Mouse (Mus musculus) adrenal gland, postnatal 25 days (tissue): ENCODE results near the gene Gm1043. TPM values are rescaled to one million over a fixed set of nuclear protein-coding genes. Genes with fewer than 3 reads are reported as not detected.

Experiments used
- DNase-seq: peaks from one replicate; pipeline ENCODE4 v3.0.0; 2021; ENCODE audit warnings: mixed read lengths
- long read RNA-seq: library from polyadenylated mRNA; stranded (forward); transcript quantifications from one replicate; pipeline ENCODE4 v2.0.0, GENCODE M21; 2021
- total RNA-seq: library from RNA; stranded (reverse); gene quantifications from 2 replicates; pipeline ENCODE4 v1.2.3, GENCODE M21; 2021

Gene Gm1043
- total RNA-seq = 0.24 TPM in 1 of 2 replicates, not detected in the other
- long read RNA-seq = 0 reads

GRCm38 (mm10) chr5:37085241-37085640, at the start of gene Gm1043:
Gene Gm1043, plus strand, starts transcription at chr5:37085370.
- DNase-seq = no peak

- no peak for DNase-seq
These were observed 49.3 kb upstream of the Gm1043 start for GRCm38 (mm10) chr5:37035896-37036295.

DNA sequence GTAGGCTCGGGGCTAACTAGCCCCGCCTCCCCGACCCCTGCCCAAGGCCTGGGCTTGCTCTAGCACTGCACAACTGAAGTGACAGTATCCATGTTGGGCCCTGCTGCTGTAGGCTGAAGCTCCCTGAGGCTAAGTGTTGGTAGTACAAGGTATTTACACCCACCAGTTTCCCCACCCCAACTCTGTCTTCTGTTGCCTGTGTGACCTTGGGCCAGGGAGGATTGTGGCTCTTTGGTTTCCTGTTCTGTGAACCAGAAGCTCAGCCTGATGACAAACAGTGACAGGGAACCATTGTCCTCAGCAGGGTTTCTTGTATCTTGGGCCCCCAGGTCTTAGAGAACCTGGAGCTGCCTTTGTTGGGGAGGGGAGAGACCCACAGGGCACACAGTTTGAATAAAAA, 48.3 kb upstream of the Gm1043 start:
- DNase-seq = no peak

GRCm38 (mm10) chr5:37039908-37040307, 45.3 kb upstream of the Gm1043 start:
- no peak for DNase-seq

DNA sequence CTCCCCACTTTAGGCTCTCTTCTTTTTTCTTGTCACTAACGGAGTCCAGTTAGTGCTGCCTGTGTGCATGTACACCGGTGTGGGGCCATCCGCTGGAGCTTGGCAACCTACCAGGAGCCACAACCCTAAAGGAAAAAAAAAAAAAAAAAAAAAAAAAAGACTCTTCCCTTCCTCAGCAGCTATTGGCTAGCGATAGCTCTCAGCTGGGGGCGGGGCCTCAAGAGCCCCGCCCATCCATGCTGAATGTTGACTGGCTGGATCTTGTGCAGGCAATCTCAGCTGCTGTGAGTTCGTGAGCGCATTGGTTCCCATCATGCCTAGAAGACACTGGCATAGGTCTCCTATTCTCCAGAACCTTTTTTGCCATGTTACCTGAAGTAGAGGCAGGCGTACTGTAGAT, 44.5 kb upstream of the Gm1043 start:
- DNase-seq = no peak

DNA sequence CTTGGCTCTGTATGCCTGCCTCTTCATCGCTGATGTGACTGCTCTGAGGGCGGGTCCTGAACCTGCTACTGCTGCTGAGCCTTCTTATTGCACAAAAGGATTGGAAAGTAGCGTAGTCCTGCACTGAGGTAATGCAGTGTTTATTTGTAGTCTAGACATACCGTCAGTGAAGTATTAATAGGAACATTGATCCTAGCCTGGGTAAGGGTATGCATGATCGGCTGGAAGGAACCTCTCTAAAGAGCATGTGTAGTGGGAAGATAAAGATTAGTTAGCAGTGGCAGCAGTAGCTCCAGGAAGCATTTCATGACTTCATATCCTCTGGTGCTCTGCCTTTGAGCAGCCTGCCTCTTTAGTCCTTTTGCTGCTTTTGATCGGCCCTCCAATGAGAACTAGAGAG, 43.5 kb upstream of the Gm1043 start:
- DNase-seq = no peak

DNA sequence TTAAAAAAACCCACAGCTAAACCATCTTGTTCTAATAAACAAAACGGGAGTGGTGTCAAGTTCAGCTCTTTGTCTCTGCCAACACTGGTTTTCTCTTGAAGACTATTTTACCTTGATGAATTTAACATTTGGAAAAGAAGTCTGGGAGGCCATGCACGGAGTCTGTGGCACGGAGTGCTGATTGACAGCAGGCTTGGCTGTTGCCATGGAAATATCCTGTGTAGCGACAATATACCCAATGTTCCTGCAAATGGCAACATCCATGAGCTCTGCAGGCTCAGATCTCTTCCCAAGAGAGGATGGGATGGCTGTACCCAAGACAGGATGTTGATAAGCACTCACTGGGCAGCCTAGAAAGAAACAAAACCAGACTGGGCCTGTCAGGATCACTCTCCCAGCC, 42.2 kb upstream of the Gm1043 start:
- no peak for DNase-seq

DNA sequence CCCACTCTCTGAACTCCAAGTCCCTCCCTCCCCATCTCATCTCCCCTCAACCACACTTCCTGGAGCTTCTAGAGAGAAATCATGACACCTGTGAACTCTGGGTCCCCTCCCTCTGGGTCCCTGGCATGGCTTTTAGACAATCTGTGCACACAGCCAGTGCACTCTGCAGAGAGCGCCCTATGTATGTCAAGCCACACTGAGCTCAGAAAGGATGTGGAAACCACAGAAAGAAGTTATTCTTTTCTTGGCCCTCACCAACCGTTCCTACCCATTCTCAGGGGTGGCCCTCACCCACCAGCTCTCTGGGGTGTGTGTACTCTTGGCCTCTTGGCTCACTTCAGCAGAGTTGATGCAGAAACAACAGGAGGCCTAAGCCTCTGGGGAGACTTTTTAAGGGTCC, 40.4 kb upstream of the Gm1043 start:
- no peak for DNase-seq

DNA sequence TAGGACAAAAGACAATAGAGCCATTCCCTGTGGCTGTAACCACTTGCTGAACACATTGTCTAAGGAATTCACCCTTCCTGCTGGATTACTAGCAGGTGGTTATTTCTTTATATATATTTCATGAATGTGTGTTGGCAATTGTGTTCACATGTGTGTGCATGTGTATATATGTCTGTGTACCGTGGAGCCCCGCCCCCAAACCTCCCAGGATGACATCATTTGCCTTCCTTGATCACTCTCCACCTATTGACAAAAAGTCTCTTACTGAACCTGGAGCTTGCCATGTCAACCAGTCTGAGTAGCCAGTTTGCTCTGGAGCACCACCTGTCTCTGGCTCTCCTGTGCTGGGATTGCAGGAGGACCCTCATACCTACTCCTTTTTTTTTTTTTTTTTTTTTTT, 39.6 kb upstream of the Gm1043 start:
- DNase-seq = no peak

- DNase-seq = no peak
These were observed 38.4 kb upstream of the Gm1043 start for GRCm38 (mm10) chr5:37046791-37047190.

DNA sequence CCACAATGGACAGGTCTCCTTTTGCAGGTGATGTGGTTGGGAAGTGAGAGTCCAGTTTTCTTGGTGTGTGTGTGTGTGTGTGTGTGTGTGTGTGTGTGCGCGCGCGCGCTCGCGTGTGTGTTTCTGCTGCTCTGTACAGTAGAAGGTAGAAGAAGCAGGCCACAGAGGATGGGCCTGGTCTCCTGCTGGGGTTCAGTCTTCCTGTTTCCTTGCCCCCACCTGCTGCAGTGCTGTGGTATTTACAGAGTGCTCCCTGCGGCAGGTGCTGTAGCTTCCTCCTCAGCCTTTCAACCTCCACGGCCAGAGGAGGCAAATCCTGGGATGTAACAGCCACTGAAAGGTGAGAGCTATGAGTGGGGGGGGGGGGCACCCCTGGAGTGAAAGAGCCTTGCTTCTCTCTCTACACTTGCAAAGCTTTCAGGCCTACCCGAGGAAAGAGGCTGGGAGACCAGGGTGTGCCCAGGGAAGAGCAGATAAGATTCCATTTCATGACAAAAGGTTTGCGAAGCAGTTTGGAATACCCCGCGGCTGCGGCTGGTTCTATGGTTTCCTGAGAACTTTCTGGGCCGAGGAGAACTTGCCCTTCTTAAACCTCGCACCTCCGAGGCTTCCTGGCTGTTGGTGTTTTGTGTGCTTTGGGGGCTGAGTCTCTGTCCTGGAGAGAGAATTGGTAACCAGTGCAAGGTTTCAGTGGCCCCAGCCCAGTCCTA, 37.8 kb upstream of the Gm1043 start:
- no peak for DNase-seq

DNA sequence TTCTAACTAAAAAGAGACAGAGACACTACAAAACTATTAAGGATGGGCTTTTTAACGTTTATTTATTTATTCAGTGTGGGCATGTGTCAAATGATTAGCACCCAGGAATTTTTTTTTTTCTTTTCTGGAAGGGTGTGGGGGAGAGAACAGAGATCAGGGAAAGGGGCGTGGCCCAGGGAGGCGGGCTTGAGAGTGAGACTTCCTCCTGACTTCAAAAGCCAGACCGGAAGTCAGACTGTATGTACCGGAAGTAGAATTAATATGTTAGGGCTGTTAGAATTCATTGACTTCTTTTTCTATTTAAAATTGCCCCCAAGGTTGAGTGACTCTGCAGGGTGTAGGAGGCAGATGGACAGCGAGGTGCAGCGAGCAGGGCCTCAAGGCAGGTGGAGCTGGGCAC, 37.2 kb upstream of the Gm1043 start:
- DNase-seq = no peak

GRCm38 (mm10) chr5:37049111-37049510, 36.1 kb upstream of the Gm1043 start:
- DNase-seq = no peak

DNA sequence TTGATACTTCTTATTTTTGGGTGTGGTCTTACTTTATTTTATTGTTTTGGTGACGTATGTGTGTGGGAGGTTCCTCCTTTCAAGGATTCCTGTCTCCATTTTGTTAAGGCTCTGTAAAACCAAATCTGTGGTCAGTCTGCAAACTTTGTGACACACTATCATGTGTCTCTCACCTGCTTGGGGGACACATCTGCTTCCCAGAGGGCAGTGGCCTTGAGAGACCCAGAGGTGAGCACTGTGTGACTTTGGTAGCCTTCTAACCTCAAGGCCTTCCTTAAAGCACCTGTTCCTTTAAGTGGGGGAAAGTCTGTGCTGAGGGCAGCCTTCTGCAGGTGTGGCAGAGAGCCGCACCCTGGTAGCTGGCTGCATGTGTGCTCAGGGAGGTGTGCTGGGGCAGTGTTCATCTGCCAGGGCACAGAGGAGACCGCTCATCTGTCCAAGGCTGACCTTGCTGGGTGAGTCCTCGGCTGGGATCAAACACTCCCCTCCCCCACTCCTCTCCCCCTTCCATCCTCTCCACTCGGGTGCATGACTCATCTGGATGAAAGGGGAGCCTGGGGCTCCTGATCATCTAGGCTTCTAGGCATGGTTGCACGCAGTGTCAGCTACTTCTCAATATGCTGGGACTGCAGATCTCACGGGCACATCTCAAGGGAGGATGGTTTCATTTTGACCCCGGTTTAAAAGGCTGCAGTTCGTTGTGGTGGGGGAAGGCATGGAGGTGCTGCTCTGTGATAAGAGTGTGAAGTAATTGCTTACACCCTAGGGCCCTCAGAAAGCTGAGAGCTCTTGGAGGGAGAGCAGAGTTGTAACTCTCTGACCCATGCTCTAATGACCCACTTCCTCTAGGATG, 34.4 kb upstream of the Gm1043 start:
- DNase-seq = peak; percentile 56

DNA sequence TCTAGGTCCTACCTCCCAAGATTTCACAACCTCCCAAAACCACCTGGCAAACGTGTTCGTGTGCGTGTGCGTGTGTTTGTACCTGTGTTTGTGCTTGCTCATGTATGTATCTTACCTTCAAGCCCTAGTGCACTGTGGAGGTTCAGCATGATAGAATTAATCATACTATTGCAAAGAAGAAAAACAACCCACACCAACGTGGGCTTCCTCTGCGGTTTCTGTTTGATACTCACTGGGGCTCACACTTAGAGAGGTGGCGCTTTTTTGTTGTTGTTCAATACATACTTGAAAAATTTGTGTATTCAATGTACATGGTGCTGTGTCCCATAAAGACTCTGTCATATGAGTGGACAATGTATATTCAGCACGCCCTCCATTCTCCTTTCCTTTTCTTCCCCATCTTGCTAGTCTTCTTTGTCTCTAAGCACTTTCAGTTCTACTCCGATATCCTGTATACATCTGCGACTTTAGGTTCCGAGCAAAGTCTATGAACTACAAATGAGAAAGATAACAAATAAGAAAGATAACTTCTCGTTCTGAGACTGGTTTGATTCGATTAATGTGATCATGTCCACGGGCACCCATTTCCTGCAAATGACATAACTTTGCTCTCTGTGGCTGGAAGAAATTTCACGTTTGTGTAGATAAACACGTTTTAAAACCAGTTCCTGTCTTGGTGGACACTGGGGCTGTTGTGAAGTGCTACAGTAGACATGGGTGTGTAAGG, 33.6 kb upstream of the Gm1043 start:
- no peak for DNase-seq

GRCm38 (mm10) chr5:37052846-37053245, 32.3 kb upstream of the Gm1043 start:
- no peak for DNase-seq

DNA sequence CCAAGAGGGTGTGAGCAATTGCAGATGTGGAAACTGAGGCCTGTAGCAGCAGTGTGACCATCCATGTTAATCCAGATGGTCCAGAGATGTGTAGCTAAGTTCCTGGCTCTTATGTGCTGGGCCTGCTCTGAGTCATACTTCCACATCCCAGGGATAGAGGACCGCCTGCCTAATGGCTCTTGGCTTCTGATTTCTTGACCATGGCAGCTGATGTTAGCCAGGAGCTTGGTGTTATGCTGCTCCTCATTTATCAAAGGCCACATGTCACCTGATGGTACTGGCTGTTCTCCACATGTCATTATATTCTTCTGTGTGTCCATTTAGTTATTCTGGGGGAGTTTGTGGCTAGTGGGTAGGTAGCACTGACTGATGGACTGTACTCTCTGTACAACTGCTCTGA, 29.4 kb upstream of the Gm1043 start:
- no peak for DNase-seq

DNA sequence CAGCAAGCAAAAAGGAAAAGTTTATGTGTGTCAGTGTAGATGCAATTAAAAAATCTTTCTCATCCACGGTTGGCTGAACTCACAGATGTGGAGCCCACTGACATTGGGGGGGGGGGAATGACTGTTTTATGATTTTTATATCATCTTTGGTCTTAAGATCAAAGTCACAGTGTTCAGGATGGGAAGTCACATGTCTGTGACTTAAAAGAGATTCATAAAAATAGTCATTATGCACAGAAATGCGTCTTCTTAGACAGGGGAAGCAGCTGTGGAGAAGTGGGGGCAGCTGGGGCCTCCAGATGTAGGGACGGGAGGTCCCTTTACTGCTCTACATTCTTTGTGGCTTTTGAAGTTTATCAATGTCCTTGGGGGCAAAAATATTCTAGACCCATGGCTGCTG, 28.7 kb upstream of the Gm1043 start:
- no peak for DNase-seq

DNA sequence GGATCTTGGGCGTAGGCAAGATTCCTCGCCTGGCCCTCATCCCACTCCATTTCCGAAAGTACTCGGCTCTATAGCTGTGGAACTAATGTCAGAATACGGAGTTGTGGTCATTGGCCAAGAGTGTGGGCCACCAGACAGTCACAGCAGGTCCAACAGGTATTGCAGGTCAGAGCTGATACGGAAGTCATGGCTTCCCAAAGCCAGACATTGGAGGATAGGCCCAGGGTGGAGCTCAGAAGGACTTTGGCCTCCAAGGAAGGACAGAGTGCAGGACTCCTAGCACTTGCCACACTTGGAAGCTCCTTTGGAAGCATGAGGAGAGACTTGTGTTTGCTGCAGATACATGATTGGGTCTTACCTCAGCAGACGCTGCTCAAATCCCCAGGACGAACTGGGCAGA, 23.6 kb upstream of the Gm1043 start:
- DNase-seq = no peak

DNA sequence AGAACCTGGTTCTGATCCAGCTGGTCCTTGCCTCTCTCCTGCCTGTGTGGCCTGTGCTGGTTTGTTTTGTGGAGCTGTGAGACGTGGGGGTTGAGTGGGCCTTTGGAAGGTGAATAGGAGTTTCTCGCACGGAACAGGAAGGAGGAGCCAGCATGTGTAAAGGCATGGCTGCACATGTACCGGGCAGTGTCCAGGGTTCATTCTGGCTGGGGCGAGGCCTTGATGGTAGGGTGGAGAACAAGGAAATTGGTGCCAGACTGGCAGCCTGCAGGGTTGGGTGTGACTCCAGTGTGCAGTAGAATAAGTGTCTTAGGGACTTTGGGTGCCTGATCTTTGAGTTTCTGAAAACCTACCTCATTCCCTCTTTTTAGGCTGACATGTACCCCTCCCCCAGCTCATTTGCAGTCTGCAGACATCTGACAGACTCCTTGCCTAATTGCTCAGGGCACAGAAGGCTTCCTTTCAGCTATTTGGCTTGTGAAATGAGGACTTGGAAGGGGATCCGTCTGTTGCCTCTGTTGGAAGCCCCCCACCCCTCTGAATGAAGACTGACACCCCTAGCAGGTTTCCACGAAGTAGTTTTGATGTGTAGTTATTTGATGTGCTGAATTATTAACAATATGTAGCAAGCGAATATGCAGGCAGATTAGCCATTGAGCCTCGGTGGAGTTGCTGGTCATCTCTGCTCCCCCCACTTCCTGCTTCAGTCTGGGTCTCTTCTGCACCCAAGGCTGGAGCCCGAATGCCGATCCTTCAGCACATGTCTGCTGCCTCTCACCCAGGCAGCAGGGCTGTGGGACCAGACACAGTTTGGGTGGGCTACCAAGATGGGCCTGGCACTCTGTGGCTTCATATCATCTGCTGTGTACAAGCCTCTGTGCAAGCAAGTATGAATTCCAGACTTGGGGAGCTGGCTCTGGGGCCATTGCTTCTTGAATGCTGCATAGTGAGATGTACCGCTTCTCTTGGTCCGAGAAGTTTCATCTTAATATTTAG, 20.4 kb upstream of the Gm1043 start:
- DNase-seq = no peak

DNA sequence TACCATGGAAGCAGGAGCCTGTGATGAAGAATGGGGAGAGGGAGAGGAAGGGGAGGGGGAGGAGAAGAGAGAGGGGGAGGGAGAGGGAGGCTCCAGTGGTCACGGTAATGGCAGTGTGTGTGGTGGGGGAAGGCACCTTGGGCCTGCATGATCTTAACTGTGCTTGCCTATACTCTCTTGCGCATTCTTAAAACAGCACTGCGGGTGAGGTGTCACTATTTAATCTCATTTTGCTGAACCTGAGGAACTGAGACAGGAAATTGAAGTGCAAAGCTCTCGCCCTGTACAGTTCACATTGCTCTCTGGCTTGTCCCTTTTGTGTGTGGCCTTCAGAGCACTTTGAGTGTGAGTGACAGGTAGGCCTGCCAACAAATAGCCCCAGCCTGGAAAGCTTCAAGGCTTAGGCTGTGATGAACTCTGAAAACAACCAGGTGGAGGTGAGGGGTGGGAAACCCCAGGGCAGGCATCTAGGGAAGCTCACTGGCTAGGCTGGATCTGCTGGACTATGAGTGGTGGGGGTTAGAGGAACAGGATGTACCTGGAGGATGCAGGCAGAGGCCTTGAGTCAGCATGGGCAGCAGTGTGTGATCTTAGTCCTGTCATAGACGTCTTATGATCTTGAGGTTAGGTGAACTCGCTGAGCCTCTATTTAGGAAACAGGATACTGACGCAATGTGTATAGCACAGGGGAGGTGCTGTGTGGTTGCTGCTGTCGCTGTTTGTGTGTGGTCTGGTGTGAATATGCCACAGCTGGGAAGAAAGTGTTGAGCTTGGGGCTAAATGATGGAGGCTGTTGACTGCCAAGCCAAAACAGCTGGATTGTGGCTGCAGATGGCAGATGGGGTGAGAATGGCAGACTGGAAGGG, 18.2 kb upstream of the Gm1043 start:
- no peak for DNase-seq
